Mouse (Mus musculus) intestine, embryonic 16.5 days (tissue): ENCODE measurements at regions not wholly inside any gene's neighbourhood (a gene's known extent, or its start where the extent isn't known, plus 50 kb on each side); places are given as distances from the start of the nearest gene placed in this dataset.

Experiments
- ATAC-seq: fragments of 200-750 bp; cut with Nextera tagmentation; 2 replicates; pipeline ENCODE4 v1.8.0; 2017; ENCODE audit warnings: moderate TSS enrichment, moderate library complexity
- H3K27ac ChIP-seq: fragments of 300-500 bp; sonication (generic); 2 replicates; pipeline ENCODE4 v1.5.1; 2014; ENCODE audit warnings: mild to moderate bottlenecking, low read length
- H3K27me3 ChIP-seq: fragments of 300-500 bp; sonication (generic); replicated peaks from 2 replicates; pipeline ENCODE4 v1.6.1; 2014; ENCODE audit warnings: low read length, control low read depth, mixed read lengths; ENCODE audit not compliant: control insufficient read depth, insufficient read depth
- H3K36me3 ChIP-seq: fragments of 300-500 bp; sonication (generic); 2 replicates; pipeline ENCODE4 v1.6.1; 2014; ENCODE audit warnings: low read length, control low read depth; ENCODE audit not compliant: control insufficient read depth, insufficient read depth
- H3K4me1 ChIP-seq: fragments of 300-500 bp; sonication (generic); 2 replicates; pipeline ENCODE4 v1.6.1; 2014; ENCODE audit warnings: low read length, control low read depth, mixed read lengths; ENCODE audit not compliant: control insufficient read depth, insufficient read depth
- H3K4me2 ChIP-seq: fragments of 300-500 bp; sonication (generic); 2 replicates; pipeline ENCODE4 v1.6.1; 2014; ENCODE audit warnings: low read depth, low read length, control low read depth
- H3K4me3 ChIP-seq: fragments of 300-500 bp; sonication (generic); 2 replicates; pipeline ENCODE4 v1.5.1; 2014; ENCODE audit warnings: mild to moderate bottlenecking, low read length
- H3K9ac ChIP-seq: fragments of 300-500 bp; sonication (generic); 2 replicates; pipeline ENCODE4 v1.6.1; 2014; ENCODE audit warnings: low read depth, low read length
- H3K9me3 ChIP-seq: fragments of 300-500 bp; sonication (generic); 2 replicates; pipeline ENCODE4 v1.6.1; 2016; ENCODE audit warnings: low read length, control low read depth; ENCODE audit not compliant: control insufficient read depth
- WGBS: fragments of 180-500 bp; shearing (Covaris S2); extraction: QIAGEN DNeasy Blood & Tissue Kit; methylation state at CpG from one replicate; pipeline ENCODE4 v1.1.7; 2014; 5-methylcytosine and 5-hydroxymethylcytosine counted together

DNA sequence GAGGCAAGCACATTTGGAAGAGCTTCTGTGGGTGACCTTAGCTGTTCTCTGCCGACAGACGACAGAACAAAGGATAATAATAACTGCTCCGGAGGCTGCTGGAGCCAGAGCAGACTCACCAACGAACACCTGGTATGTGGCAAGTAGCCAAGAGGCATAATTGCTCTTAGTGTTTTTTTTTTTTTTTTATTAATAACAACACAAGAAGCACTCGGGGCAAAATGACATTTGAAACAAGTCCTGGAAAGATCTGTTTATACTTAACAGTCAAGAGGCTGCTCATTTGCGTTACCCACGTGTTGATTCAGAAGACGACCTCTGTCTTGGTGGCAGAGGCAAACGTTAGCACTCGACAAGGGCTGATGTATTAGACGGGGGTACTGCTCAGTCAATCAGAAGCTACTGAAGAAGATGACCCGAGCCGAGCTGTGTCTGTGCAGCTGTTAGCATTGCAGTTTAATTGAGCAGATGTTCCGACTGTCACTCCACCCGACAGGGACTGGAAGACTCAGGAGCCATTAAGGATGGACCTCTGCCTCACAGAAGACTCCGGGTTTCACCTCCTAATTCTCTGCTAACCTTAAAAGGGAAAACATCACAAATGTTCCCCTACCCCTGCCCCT, 137.8 kb upstream of the Mdm1 start:
- Histone ChIP-seq H3K4me3 (no peak overlapping the region), H3K4me1 (0 out of 2 replicates have a peak, but pooled peaks cover 5% of the 10 kb centered on the region), H3K9ac (no peak overlapping the region), H3K9me3 (no peaks in the 10 kb centered on the region), H3K27ac (no peak overlapping the region), H3K4me2 (no peak overlapping the region), H3K36me3 (no peaks in the 10 kb centered on the region), H3K27me3 (no peaks in the 10 kb centered on the region)
- no peak for ATAC-seq
- WGBS, result 32% methylated on average over 16 of the region's 16 CpGs

GRCm38 (mm10) chr10:118004362-118004958, 137.2 kb upstream of the Mdm1 start:
- no peaks in the 10 kb centered on the region for H3K9me3 ChIP-seq
- H3K4me3 ChIP-seq, result no peak overlapping the region
- no peak for ATAC-seq
- no peaks in the 10 kb centered on the region for H3K36me3 ChIP-seq
- H3K9ac ChIP-seq, result no peak overlapping the region
- H3K27ac ChIP-seq, result no peak overlapping the region
- WGBS, result 64% methylated on average over 8 of the region's 8 CpGs
- no peak overlapping the region for H3K4me2 ChIP-seq
- 0 out of 2 replicates have a peak, but pooled peaks cover 5% of the 10 kb centered on the region for H3K4me1 ChIP-seq
- H3K27me3 ChIP-seq, result no peaks in the 10 kb centered on the region

DNA sequence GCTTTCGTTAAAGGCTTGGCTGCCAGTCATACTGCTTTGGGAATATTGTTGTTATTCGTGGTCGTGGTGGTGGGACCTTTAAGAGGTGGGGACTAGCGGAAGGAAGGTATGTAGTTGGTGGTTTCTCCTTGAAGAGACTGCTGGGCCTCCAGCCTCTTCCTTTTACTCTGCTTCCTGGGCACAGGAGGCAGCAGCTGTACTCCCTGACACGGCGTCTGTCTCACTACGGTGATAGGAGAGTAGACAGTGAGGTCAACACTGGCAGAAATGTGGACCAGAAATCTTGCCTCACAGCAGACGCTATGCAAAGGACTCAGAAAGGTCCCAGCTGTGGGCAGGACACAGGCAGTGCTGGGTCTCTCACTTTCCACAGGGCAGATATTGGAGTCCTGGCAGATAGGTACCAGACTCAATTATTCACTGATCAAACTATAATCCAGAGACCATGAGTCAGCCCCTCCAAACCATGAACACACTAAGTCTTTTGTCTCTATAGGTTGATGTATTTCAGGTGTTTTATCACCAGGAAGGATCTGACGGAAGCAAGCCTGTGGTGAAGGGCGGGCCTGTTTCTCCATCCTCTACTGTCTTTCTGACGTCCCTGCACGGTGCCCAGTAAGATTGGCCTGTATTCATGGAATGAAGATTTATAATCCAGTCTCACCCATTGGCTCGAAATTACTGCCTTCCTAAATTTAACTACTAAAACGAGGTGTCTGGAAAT, 134.6 kb upstream of the Mdm1 start:
- Histone ChIP-seq H3K4me3 (no peak overlapping the region), H3K36me3 (no peaks in the 10 kb centered on the region), H3K27ac (no peak overlapping the region), H3K4me2 (no peak overlapping the region), H3K4me1 (0 out of 2 replicates have a peak, but pooled peaks cover 5% of the 10 kb centered on the region), H3K9me3 (no peaks in the 10 kb centered on the region), H3K27me3 (no peaks in the 10 kb centered on the region), H3K9ac (no peak overlapping the region)
- no peak for ATAC-seq
- WGBS, result 60% methylated on average over 14 of the region's 14 CpGs

- H3K4me2 ChIP-seq, result no peak overlapping the region
- no peak overlapping the region for H3K4me3 ChIP-seq
- H3K27ac ChIP-seq, result no peak overlapping the region
- H3K9ac ChIP-seq, result no peak overlapping the region
- ATAC-seq, result no peak
- H3K9me3 ChIP-seq, result no peaks in the 10 kb centered on the region
- H3K36me3 ChIP-seq, result no peaks in the 10 kb centered on the region
- 0 out of 2 replicates have a peak, but pooled peaks cover 5% of the 10 kb centered on the region for H3K4me1 ChIP-seq
- WGBS, result 84% methylated on average over 7 of the region's 7 CpGs
- no peaks in the 10 kb centered on the region for H3K27me3 ChIP-seq
These were observed 133.8 kb upstream of the Mdm1 start for GRCm38 (mm10) chr10:118007846-118008245.

DNA sequence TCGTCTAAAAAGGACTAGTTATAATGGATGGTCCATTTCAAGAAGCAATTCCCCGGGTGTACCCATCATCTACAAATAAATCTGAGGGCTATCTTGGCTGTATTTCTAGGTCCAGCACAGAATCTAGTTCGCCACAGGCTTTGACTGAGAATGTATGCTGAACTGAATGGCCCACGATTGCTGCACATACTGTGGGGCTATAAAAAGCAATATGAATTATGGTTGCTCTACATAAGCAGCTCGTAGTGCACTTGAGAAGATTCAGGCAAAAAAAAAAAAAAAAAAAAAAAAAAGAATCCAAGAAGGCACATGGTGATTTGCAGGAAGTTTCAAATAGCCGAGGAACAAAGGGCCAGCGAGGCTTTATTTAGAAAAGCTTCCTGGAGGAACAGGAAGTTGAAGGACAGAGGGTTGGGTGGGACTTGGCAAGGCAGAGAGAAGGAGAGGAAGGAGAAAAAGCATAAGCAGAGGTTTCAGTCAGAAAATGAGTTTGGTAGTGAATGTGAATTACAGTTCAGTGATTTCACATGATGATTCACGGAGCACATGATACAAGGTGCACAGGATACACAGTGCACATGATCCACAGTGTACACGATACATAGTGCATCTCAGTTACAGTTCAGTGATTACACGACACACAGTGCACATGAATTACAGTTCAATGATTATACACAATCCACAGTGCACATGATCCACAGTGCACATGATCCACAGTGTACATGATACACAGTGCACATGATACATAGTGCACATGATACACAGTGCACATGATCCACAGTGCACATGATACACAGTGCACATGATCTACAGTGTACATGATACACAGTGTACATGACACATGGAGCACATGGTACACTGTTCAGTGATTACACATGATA, 129.7 kb upstream of the Mdm1 start:
- Histone ChIP-seq H3K27me3 (no peaks in the 10 kb centered on the region), H3K9ac (no peak overlapping the region), H3K4me3 (no peak overlapping the region), H3K36me3 (no peaks in the 10 kb centered on the region), H3K9me3 (no peaks in the 10 kb centered on the region), H3K4me1 (no peaks in the 10 kb centered on the region), H3K4me2 (no peak overlapping the region), H3K27ac (0 out of 2 replicates have a peak overlapping the region, but pooled peaks have one; percentile 17)
- ATAC-seq, result no peak
- WGBS, result 61% methylated on average over 10 of the region's 10 CpGs

- Histone ChIP-seq H3K9ac (no peak overlapping the region), H3K4me3 (no peak overlapping the region), H3K27ac (no peak overlapping the region), H3K27me3 (no peaks in the 10 kb centered on the region), H3K36me3 (no peaks in the 10 kb centered on the region), H3K4me2 (no peak overlapping the region), H3K9me3 (no peaks in the 10 kb centered on the region), H3K4me1 (no peaks in the 10 kb centered on the region)
- 86% methylated on average over 9 of the region's 9 CpGs for WGBS
- no peak for ATAC-seq
These were observed 112.8 kb upstream of the Mdm1 start for GRCm38 (mm10) chr10:118028831-118029230.

GRCm38 (mm10) chr10:118034401-118034800, 107.2 kb upstream of the Mdm1 start:
- 77% methylated on average over 17 of the region's 17 CpGs for WGBS
- Histone ChIP-seq H3K4me1 (no peaks in the 10 kb centered on the region), H3K9me3 (0 out of 2 replicates have a peak, but pooled peaks cover 2% of the 10 kb centered on the region), H3K27ac (no peak overlapping the region), H3K27me3 (no peaks in the 10 kb centered on the region), H3K4me2 (no peak overlapping the region), H3K36me3 (no peaks in the 10 kb centered on the region), H3K9ac (no peak overlapping the region), H3K4me3 (no peak overlapping the region)
- 0 out of 2 replicates have a peak, but pooled peaks have one; percentile 28 for ATAC-seq

GRCm38 (mm10) chr10:118035035-118035434, 106.6 kb upstream of the Mdm1 start:
- ATAC-seq, result no peak
- Histone ChIP-seq H3K9me3 (0 out of 2 replicates have a peak, but pooled peaks cover 2% of the 10 kb centered on the region), H3K4me1 (no peaks in the 10 kb centered on the region), H3K9ac (no peak overlapping the region), H3K27ac (no peak overlapping the region), H3K4me3 (no peak overlapping the region), H3K4me2 (no peak overlapping the region), H3K36me3 (no peaks in the 10 kb centered on the region), H3K27me3 (no peaks in the 10 kb centered on the region)
- 86% methylated on average over 13 of the region's 13 CpGs for WGBS

- no peak overlapping the region for H3K27ac ChIP-seq
- no peak for ATAC-seq
- H3K4me1 ChIP-seq, result no peaks in the 10 kb centered on the region
- H3K36me3 ChIP-seq, result no peaks in the 10 kb centered on the region
- no peaks in the 10 kb centered on the region for H3K27me3 ChIP-seq
- H3K9me3 ChIP-seq, result peaks cover 7% of the 10 kb centered on the region; the same call in 1 of the 2 replicates
- no peak overlapping the region for H3K4me3 ChIP-seq
- WGBS, result 93% methylated on average over 10 of the region's 10 CpGs
- no peak overlapping the region for H3K9ac ChIP-seq
- H3K4me2 ChIP-seq, result no peak overlapping the region
These were observed 103.1 kb upstream of the Mdm1 start for GRCm38 (mm10) chr10:118038465-118038864.
